Mouse (Mus musculus) heart, postnatal 0 days (tissue): ENCODE data around the gene Imp4. TPM values are rescaled to one million over a fixed set of nuclear protein-coding genes. Genes with fewer than 3 reads are reported as not detected.
"Not testable (repeated sequence)": the region's sequence is repeated elsewhere in the genome, so short reads cannot be mapped to it uniquely, and the experiment has no call there.

Experiments used
- ATAC-seq: fragments of 200-750 bp; cut with Nextera tagmentation; 2 replicates; pipeline ENCODE4 v1.8.0; 2017; ENCODE audit warnings: low read depth, moderate number of reproducible peaks, moderate library complexity; ENCODE audit not compliant: insufficient read depth
- DNase-seq: peaks from one replicate; pipeline ENCODE4 v3.0.0-alpha.2; 2016; ENCODE audit warnings: low spot score
- H3K27ac ChIP-seq: fragments of 300-500 bp; sonication (generic); 2 replicates; pipeline ENCODE4 v1.5.1; 2014; ENCODE audit warnings: low read depth, mild to moderate bottlenecking
- H3K27me3 ChIP-seq: fragments of 300-500 bp; sonication (generic); 2 replicates; pipeline ENCODE4 v1.6.1; 2014; ENCODE audit warnings: low read length, mixed read lengths; ENCODE audit not compliant: control insufficient read depth, insufficient read depth
- H3K36me3 ChIP-seq: fragments of 300-500 bp; sonication (generic); replicated peaks from 2 replicates; pipeline ENCODE4 v1.6.1; 2014; ENCODE audit warnings: low read length, mixed read lengths; ENCODE audit not compliant: control insufficient read depth, insufficient read depth
- H3K4me1 ChIP-seq: fragments of 300-500 bp; sonication (generic); 2 replicates; pipeline ENCODE4 v1.6.1; 2014; ENCODE audit warnings: antibody characterized with exemption; ENCODE audit not compliant: control insufficient read depth, insufficient read depth
- H3K4me2 ChIP-seq: fragments of 300-500 bp; sonication (generic); 2 replicates; pipeline ENCODE4 v1.6.1; 2014; ENCODE audit warnings: low read depth, mild to moderate bottlenecking, low read length, moderate library complexity
- H3K4me3 ChIP-seq: fragments of 300-500 bp; sonication (generic); 2 replicates; pipeline ENCODE4 v1.5.1; 2014; ENCODE audit warnings: low read depth, low read length
- H3K9ac ChIP-seq: fragments of 300-500 bp; sonication (generic); replicated peaks from 2 replicates; pipeline ENCODE4 v1.6.1; 2014; ENCODE audit warnings: low read depth, low read length, mixed read lengths
- H3K9me3 ChIP-seq: fragments of 300-500 bp; sonication (generic); replicated peaks from 2 replicates; pipeline ENCODE4 v1.6.1; 2016; ENCODE audit warnings: low read length; ENCODE audit not compliant: control insufficient read depth
- CTCF ChIP-seq: IDR thresholded peaks from 2 replicates; pipeline ENCODE4 v1.5.1; 2016; ENCODE audit warnings: antibody characterized with exemption, control low read depth, low read depth
- EP300 ChIP-seq: IDR thresholded peaks from 2 replicates; pipeline ENCODE4 v1.6.1; 2016; ENCODE audit warnings: antibody characterized with exemption, low read depth
- WGBS: fragments of 180-500 bp; shearing (Covaris S2); extraction: QIAGEN DNeasy Blood & Tissue Kit; methylation state at CpG from one replicate; pipeline ENCODE4 v1.1.7; 2014; 5-methylcytosine and 5-hydroxymethylcytosine counted together
- polyA plus RNA-seq: library from polyadenylated mRNA; unstranded; fragments of >200 nt; fragmentation: Nextera tagmentation; extraction: Ambion mirVana; gene quantifications from 2 replicates; pipeline ENCODE4 v1.2.1, GENCODE M21; 2015
- total RNA-seq: library from RNA; depleted of rRNA; stranded (reverse); fragments of >200 nt; gene quantifications from 2 replicates; pipeline ENCODE4 v1.2.3, GENCODE M21; 2014; ENCODE audit warnings: low replicate concordance

Imp4 gene
- total and polyA plus RNA-seq, 2 experiments from 2014 or later = 12.4 to 41.6 TPM

DNA sequence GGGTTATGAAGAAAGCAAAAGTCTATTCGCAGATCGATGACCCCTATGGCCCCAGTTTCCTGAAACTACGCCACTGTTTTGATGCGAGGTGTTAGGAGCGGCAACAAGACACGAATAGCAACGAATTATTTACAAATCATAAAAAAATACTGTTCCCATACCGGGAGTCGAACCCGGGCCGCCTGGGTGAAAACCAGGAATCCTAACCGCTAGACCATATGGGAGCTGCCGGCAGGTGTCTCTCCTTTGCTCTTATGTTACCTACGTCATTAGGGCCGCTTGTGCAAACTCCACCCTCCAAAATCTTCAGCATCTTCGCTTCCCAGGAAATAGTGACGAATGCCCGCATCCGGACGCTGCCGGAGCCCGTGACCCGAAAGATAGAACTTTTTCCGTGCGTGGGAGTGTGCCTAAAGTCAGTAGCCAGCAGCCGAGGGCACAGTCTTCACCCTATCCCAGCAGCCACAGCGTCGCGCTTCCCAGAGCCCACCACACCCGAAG, 4.9 kb upstream of the Imp4 start:
- no peaks in the 10 kb centered on the region for H3K27me3 ChIP-seq
- peak overlapping the region; percentile 66 for H3K4me2 ChIP-seq
- H3K4me3 ChIP-seq = peak overlapping the region; percentile 54
- ATAC-seq = no peak; the same call in 1 of the 2 replicates
- peaks cover 11% of the 10 kb centered on the region for H3K4me1 ChIP-seq
- peaks cover 6% of the 10 kb centered on the region; the same call in 1 of the 2 replicates for H3K36me3 ChIP-seq
- peak overlapping the region; percentile 45 for H3K9ac ChIP-seq
- DNase-seq = peak; percentile 81
- TF ChIP-seq CTCF (no peak), EP300 (no peak)
- no peaks in the 10 kb centered on the region for H3K9me3 ChIP-seq
- under 1% methylated on average over 30 of the region's 30 CpGs for WGBS
- H3K27ac ChIP-seq = peak overlapping the region; percentile 77

DNA sequence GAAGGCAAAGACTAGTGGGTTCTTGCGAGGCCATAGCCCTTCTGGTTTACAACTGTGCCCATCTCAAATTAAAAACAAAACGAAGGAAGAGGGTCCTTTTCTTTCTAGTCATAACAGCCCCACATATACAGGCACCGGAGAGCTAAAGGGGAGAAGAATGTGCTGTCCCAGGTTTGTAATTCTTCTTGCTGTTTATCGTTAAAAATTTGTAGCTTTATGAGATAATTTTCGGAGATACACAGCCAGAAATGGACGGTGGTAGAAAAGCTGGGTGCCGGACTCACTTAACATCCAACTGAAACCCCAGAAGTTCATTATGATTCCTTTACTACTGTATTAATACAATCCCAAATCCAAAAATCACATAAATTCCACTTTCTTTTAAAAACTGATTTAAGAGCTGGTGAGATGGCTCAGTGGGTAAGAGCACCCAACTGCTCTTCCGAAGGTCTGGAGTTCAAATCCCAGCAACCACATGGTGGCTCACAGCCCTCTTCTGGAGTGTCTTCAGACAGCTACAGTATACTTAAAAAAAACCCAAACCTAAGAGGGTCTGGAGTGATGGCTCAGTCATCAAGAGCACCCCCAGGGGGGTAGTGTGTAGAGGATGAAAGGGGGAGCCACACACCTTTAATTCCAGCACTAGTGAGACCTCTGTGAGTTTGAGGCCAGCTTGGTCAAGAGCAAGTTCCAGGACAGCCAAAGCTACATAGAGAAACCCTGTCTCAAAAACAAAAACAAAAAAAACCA, 4.1 kb upstream of the Imp4 start:
- ATAC-seq = no peak
- Histone ChIP-seq H3K4me2 (peak overlapping the region; percentile 66), H3K9me3 (no peaks in the 10 kb centered on the region), H3K9ac (peak overlapping the region; percentile 45), H3K4me1 (peaks cover 16% of the 10 kb centered on the region), H3K4me3 (peak overlapping the region; percentile 54), H3K36me3 (peaks cover 6% of the 10 kb centered on the region; the same call in 1 of the 2 replicates), H3K27me3 (no peaks in the 10 kb centered on the region), H3K27ac (peak overlapping the region; percentile 77)
- WGBS = 37% methylated on average over 8 of the region's 8 CpGs
- no peak for DNase-seq
- TF ChIP-seq EP300 = no peak

GRCm38 (mm10) chr1:34436374-34436773, 3.3 kb upstream of the Imp4 start:
- no peak overlapping the region for H3K4me3 ChIP-seq
- no peak overlapping the region for H3K27ac ChIP-seq
- H3K4me1 ChIP-seq = peaks cover 16% of the 10 kb centered on the region
- 95% methylated on average over 3 of the region's 3 CpGs for WGBS
- no peak overlapping the region for H3K9ac ChIP-seq
- no peaks in the 10 kb centered on the region for H3K9me3 ChIP-seq
- no peak overlapping the region for H3K4me2 ChIP-seq
- no peak for TF ChIP-seq CTCF
- no peak for TF ChIP-seq EP300
- peaks cover 3% of the 10 kb centered on the region; the same call in 1 of the 2 replicates for H3K36me3 ChIP-seq
- no peak for DNase-seq
- H3K27me3 ChIP-seq = no peaks in the 10 kb centered on the region
- ATAC-seq = no peak

- not testable (repeated sequence) for H3K4me2 ChIP-seq, DNase-seq, H3K4me3 ChIP-seq, H3K27ac ChIP-seq, H3K9ac ChIP-seq, H3K9me3 ChIP-seq, ATAC-seq, H3K27me3 ChIP-seq, H3K36me3 ChIP-seq
- H3K4me1 ChIP-seq = peaks cover 16% of the 10 kb centered on the region
- 94% methylated on average over 8 of the region's 8 CpGs for WGBS
Observed at GRCm38 (mm10) chr1:34437366-34437765, 2.3 kb upstream of the Imp4 start.

GRCm38 (mm10) chr1:34438381-34439051, 1.1 kb upstream of the Imp4 start:
- DNase-seq (no peak), ATAC-seq (no peak)
- H3K4me2 ChIP-seq = peak overlapping the region; percentile 94
- H3K27me3 ChIP-seq = no peaks in the 10 kb centered on the region
- H3K36me3 ChIP-seq = peaks cover 10% of the 10 kb centered on the region
- H3K9me3 ChIP-seq = no peaks in the 10 kb centered on the region
- H3K4me1 ChIP-seq = peaks cover 16% of the 10 kb centered on the region
- 36% methylated on average over 16 of the region's 20 CpGs for WGBS
- TF ChIP-seq EP300 (no peak), CTCF (no peak)
- H3K4me3 ChIP-seq = peak overlapping the region; percentile 61
- peak overlapping the region; percentile 72 for H3K9ac ChIP-seq
- H3K27ac ChIP-seq = peak overlapping the region; percentile 49; the same call in 1 of the 2 replicates
